Mouse (Mus musculus) stomach, adult 2 months (tissue): ENCODE results near the gene Ccdc126. TPM values are rescaled to one million over a fixed set of nuclear protein-coding genes. Genes with fewer than 3 reads are reported as not detected.

Experiments
- polyA plus RNA-seq: library from polyadenylated mRNA; depleted of rRNA; stranded (reverse); fragments of >200 nt; gene quantifications from 2 replicates; pipeline ENCODE4 v1.2.3, GENCODE M21; 2012; rRNA removed

Gene Ccdc126
- 0.57 and 0.70 TPM in 2 replicates for polyA plus RNA-seq

DNA sequence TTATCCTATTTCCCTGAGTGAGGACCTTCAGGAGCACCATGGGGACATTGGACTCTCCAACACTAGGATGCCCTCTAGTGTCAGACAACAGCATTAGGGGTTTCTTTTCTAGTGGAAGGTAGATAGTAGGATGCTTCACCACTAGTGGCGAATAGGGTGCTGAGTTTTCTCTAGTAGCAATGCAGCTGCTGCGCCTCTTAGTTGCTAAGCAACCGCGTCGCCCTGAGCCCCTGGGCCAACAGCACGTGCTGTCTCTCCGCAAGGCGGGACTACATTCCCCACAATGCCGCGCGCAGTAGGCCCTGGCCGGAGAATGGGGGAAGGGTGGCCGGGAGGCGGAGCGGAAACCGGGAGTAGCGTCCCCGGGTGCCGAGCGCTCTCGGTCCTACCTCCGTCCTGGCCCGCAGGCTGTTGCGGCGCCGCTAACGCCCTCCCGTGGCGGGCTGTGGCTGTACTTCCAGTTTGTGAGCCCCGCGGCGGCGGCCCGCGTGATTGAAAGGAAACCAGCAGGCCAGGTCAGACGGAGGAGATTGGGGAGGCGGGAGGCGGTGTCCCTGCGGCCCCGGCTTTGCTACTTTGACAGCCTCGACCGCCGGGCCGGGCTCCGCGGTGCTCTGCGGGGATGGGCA lies at the start of gene Ccdc126:
Gene Ccdc126 (plus strand): TSS at position 309 of the 629 bp plus-strand sequence.

GRCm38 (mm10) chr6:49367159-49368054 lies 48.3 kb downstream of the Ccdc126 start, which contains the start of gene Fam221a:
Gene Fam221a (plus strand): TSS chr6:49367739.

Other genes with a start within 250 kb of the Ccdc126 start
- 9.5 and 13.3 TPM in 2 replicates for gene Malsu1, start 245.5 kb upstream of the Ccdc126 start, polyA plus RNA-seq
- not detected in 2 replicates for gene Igf2bp3, start 104.3 kb upstream of the Ccdc126 start, polyA plus RNA-seq
- 5.1 and 6.9 TPM in 2 replicates for gene Tra2a, start 55.2 kb upstream of the Ccdc126 start, polyA plus RNA-seq
- gene Fam221a, start 48.5 kb downstream of the Ccdc126 start, polyA plus RNA-seq = 1.7 and 3.7 TPM in 2 replicates
- gene Stk31, start 76.3 kb downstream of the Ccdc126 start, polyA plus RNA-seq = not detected in 2 replicates